Mouse (Mus musculus): ENCODE results near the gene Grap2.

- no peak for TF ChIP-seq CTCF (IDR thresholded peaks at IDR 0.05; ENCODE audit: low read depth, low read length)
- no peak for TF ChIP-seq POLR2AphosphoS5 (IDR thresholded peaks at IDR 0.05; ENCODE audit: insufficient replicate concordance, low read depth, low read length)
- TF ChIP-seq GATA1 (IDR thresholded peaks at IDR 0.05; ENCODE audit: borderline replicate concordance, low read length) = no peak
- TF ChIP-seq TAL1 (conservative IDR thresholded peaks at IDR 0.05; ENCODE audit: low read depth, low read length) = no peak
These were observed 14.6 kb upstream of the Grap2 start for GRCm38 (mm10) chr15:80557745-80558144.

Data from G1E (cell line).